Mouse (Mus musculus): ENCODE results near the gene Dhx57. TPM values are rescaled to one million over a fixed set of nuclear protein-coding genes. Genes with fewer than 3 reads are reported as not detected.
"Not testable (repeated sequence)": the region's sequence is repeated elsewhere in the genome, so short reads cannot be mapped to it uniquely, and the experiment has no call there.

Gene Dhx57
- polyA plus RNA-seq, 1 experiment from 2014 or later = 19.9 TPM

DNA sequence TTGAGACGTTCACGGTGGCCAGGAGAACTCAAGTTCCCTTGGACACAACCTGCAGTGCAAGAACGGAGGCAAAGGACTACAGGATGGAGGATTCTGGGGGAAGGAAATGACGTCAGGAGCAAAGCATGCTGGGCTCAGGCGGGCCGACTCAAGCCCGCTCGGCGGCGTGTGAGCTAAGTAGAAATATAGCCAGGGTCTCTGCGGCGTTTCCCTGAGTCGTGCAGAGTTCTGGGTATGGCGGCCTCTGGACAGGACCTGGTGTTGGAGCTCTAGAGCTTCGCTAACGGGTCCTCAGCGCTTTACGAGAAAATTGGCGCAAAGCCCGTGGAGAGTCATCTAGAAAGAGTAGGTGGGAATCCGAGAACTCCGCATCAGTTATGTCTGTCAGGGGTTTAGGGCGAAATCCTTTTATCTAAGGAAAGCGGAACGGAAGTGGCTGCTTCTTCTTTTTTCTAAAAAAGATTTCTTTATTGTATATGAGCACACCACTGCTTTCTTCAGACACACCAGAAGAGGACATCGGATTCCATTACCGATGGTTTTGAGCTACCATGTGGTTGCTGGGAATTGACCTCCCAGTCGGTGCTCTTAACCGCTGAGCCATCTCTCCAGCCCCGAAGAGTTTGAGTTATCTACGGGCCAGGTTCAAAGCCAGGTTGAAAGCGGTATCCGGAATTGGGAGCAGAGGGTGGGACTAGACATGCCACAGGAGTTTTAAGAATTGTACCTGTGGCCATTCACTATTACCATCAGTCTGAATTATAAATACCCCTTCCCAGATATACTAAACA is 65.8 kb downstream of the Dhx57 start, which contains the start of gene Gemin6:
Gene Gemin6, plus strand, starts transcription at position 116 of the 791 bp plus-strand sequence.
- WGBS = 1% methylated on average over 33 of the region's 33 CpGs
- Histone ChIP-seq H3K4me3 (ENCODE audit: low read depth, low read length) (peak within 1 kb of the TSS; percentile 63), H3K9ac (ENCODE audit: low read length) (peak within 1 kb of the TSS; percentile 74), H3K27me3 (ENCODE audit: control insufficient read depth, insufficient read depth, low read length) (no peaks in the 10 kb centered on the region), H3K36me3 (ENCODE audit: control insufficient read depth, insufficient read depth, low read length) (peaks cover 2% of the 10 kb centered on the region; the same call in 1 of the 2 replicates), H3K27ac (replicated peaks; ENCODE audit: low read depth, low read length) (peak within 1 kb of the TSS; percentile 65; the same call in 1 of the 2 replicates), H3K4me1 (ENCODE audit: control insufficient read depth, insufficient read depth, low read length) (no peaks in the 10 kb centered on the region), H3K4me2 (ENCODE audit: low read depth, severe bottlenecking) (peak within 1 kb of the TSS; percentile 68), H3K9me3 (ENCODE audit: control insufficient read depth, low read length) (no peaks in the 10 kb centered on the region)
- peak; percentile 89 for DNase-seq (ENCODE audit: low spot score)
- ATAC-seq (ENCODE audit: insufficient number of reproducible peaks, low FRiP score, low TSS enrichment, low read depth) = peak; percentile 95

DNA sequence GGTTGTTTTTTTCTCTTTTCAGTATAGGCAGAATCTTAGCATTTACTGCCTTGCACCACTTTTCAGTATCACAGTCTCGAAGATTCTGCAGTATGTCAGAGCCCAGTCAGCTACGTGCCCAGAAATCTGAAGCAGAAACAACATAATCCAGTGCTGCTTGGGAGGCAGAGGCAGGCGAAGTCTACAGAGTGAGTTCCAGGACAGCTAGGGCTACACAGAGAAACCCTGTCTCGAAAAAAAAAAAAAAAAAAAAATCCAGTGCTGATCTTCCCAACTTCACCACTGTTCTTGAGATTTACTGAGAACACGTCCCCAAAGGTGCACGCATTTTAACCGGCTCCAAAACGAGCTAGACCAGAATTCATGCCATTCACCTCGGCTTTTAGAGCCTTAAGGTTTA is 66.4 kb downstream of the Dhx57 start:
- Histone ChIP-seq H3K4me2 (ENCODE audit: low read depth, severe bottlenecking) (peak overlapping the region; percentile 68), H3K27me3 (ENCODE audit: control insufficient read depth, insufficient read depth, low read length) (no peaks in the 10 kb centered on the region), H3K36me3 (ENCODE audit: control insufficient read depth, insufficient read depth, low read length) (no peaks in the 10 kb centered on the region), H3K4me3 (ENCODE audit: low read depth, low read length) (peak overlapping the region; percentile 63), H3K9me3 (ENCODE audit: control insufficient read depth, low read length) (no peaks in the 10 kb centered on the region), H3K4me1 (ENCODE audit: control insufficient read depth, insufficient read depth, low read length) (no peaks in the 10 kb centered on the region), H3K27ac (replicated peaks; ENCODE audit: low read depth, low read length) (no peak overlapping the region), H3K9ac (ENCODE audit: low read length) (peak overlapping the region; percentile 74)
- DNase-seq (ENCODE audit: low spot score) (no peak), ATAC-seq (ENCODE audit: insufficient number of reproducible peaks, low FRiP score, low TSS enrichment, low read depth) (peak; percentile 52; the same call in 1 of the 2 replicates)
- WGBS = 16% methylated on average over 9 of the region's 9 CpGs

DNA sequence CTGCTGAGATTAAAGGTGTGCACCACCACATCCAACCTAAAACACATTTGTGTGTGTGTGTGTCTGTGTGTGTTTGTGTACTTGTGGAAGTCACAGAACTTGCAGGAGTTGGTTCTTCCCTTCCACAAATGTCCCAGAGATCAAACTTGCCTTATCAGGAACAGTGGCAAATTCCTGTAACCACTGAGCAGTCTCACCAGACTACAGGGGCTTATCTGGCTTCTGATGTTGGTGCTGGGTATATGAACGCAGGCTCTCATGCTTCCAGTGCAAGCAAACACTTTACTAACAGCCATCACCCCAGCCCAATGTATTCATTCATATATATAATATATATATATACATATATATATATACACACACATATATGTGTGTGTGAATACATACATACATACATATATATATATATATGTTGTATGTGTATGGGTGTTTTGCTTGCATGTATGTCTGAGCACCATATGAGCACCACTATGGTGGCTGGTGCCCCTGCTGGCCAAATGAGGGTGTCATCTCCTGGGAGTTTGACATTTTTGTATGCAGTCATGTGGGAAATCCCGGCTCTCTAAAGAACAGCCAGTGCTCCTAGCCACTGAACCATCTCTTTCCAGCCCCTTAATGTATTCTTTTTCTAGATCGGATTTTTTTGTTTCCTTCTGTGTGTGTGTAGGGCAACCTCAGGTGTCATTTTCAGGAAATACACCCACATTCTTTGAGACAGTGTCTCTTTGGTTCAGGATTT is 68.2 kb downstream of the Dhx57 start:
- Histone ChIP-seq H3K9ac (ENCODE audit: low read length) (no peak overlapping the region), H3K4me1 (ENCODE audit: control insufficient read depth, insufficient read depth, low read length) (no peaks in the 10 kb centered on the region), H3K27me3 (ENCODE audit: control insufficient read depth, insufficient read depth, low read length) (no peaks in the 10 kb centered on the region), H3K4me2 (ENCODE audit: low read depth, severe bottlenecking) (no peak overlapping the region), H3K4me3 (ENCODE audit: low read depth, low read length) (no peak overlapping the region), H3K36me3 (ENCODE audit: control insufficient read depth, insufficient read depth, low read length) (no peaks in the 10 kb centered on the region), H3K9me3 (ENCODE audit: control insufficient read depth, low read length) (no peaks in the 10 kb centered on the region), H3K27ac (replicated peaks; ENCODE audit: low read depth, low read length) (no peak overlapping the region)
- WGBS = 81% methylated on average over 3 of the region's 3 CpGs
- ATAC-seq (ENCODE audit: insufficient number of reproducible peaks, low FRiP score, low TSS enrichment, low read depth) (no peak), DNase-seq (ENCODE audit: low spot score) (no peak)

DNA sequence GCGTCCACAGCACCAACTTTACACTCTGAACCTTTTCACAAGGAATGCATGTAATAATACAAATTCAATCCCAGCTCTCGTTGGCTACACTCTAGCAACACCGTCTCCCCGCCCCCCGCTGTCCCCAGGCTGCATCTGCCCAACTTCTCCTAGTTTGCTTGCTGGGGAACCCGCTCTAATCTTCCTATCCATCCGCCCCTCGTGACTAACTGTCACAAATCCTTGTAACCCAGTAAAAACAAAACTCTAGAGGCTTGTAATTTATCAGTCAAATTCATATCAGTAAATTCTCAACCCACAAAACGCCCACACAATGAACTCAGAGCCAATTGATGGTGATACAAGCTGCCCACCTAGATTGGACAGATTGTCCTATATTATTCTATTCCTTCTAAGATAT is 69.1 kb downstream of the Dhx57 start:
- Histone ChIP-seq H3K9me3 (ENCODE audit: control insufficient read depth, low read length) (no peaks in the 10 kb centered on the region), H3K4me2 (ENCODE audit: low read depth, severe bottlenecking) (no peak overlapping the region), H3K36me3 (ENCODE audit: control insufficient read depth, insufficient read depth, low read length) (no peaks in the 10 kb centered on the region), H3K27ac (replicated peaks; ENCODE audit: low read depth, low read length) (no peak overlapping the region), H3K9ac (ENCODE audit: low read length) (no peak overlapping the region), H3K27me3 (ENCODE audit: control insufficient read depth, insufficient read depth, low read length) (no peaks in the 10 kb centered on the region), H3K4me3 (ENCODE audit: low read depth, low read length) (no peak overlapping the region), H3K4me1 (ENCODE audit: control insufficient read depth, insufficient read depth, low read length) (no peaks in the 10 kb centered on the region)
- DNase-seq (ENCODE audit: low spot score) (no peak), ATAC-seq (ENCODE audit: insufficient number of reproducible peaks, low FRiP score, low TSS enrichment, low read depth) (no peak)
- WGBS = 64% methylated on average over 9 of the region's 9 CpGs

DNA sequence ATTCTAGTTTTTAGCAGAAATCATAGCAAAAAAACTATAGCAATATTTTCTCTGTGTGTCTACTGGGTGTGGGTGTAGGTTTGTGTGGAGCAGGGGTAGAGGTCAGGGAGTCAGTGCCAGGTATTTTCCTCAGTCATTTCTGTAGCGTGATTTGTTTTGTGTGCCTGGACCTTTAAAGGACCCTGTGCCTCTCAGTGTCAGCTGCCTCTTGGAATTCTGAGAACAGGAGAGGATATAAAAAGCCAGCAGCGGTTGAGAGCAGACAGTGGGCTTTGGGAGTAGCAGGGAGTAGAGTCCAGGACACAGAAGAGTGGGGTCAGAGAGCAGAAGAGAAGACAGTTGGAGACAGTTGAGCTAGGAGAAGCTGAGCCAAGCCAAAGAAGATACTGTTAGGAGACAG is 70.1 kb downstream of the Dhx57 start:
- Histone ChIP-seq H3K9ac (ENCODE audit: low read length) (no peak overlapping the region), H3K9me3 (ENCODE audit: control insufficient read depth, low read length) (no peaks in the 10 kb centered on the region), H3K4me2 (ENCODE audit: low read depth, severe bottlenecking) (no peak overlapping the region), H3K36me3 (ENCODE audit: control insufficient read depth, insufficient read depth, low read length) (no peaks in the 10 kb centered on the region), H3K4me1 (ENCODE audit: control insufficient read depth, insufficient read depth, low read length) (no peaks in the 10 kb centered on the region), H3K27me3 (ENCODE audit: control insufficient read depth, insufficient read depth, low read length) (no peaks in the 10 kb centered on the region), H3K4me3 (ENCODE audit: low read depth, low read length) (no peak overlapping the region), H3K27ac (replicated peaks; ENCODE audit: low read depth, low read length) (no peak overlapping the region)
- WGBS = 76% methylated on average over 2 of the region's 2 CpGs
- ATAC-seq (ENCODE audit: insufficient number of reproducible peaks, low FRiP score, low TSS enrichment, low read depth) = no peak
- no peak for DNase-seq (ENCODE audit: low spot score)

DNA sequence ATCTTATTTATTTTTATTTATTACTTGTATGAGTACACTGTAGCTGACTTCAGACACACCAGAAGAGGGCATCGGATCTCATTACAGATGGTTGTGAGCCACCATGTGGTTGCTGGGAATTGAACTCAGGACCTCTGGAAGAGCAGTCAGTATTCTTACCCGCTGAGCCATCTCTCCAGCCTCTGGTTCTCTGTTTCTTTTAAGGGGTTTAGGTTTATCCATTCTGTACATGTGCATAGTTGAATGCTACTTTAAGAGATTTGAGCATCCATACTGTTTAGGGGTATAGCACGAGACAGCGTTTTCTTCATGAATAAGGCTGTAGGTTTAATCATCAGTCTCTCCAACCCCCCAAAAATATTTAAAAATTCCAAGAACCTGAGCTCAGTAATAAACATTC is 76.3 kb downstream of the Dhx57 start:
- H3K9me3 ChIP-seq (ENCODE audit: control insufficient read depth, low read length); DNase-seq (ENCODE audit: low spot score); ATAC-seq (ENCODE audit: insufficient number of reproducible peaks, low FRiP score, low TSS enrichment, low read depth); H3K4me3 ChIP-seq (ENCODE audit: low read depth, low read length); H3K4me1 ChIP-seq (ENCODE audit: control insufficient read depth, insufficient read depth, low read length); H3K4me2 ChIP-seq (ENCODE audit: low read depth, severe bottlenecking); H3K36me3 ChIP-seq (ENCODE audit: control insufficient read depth, insufficient read depth, low read length); H3K27me3 ChIP-seq (ENCODE audit: control insufficient read depth, insufficient read depth, low read length); H3K9ac ChIP-seq (ENCODE audit: low read length); H3K27ac ChIP-seq (replicated peaks; ENCODE audit: low read depth, low read length): not testable (repeated sequence)
- 90% methylated on average over 4 of the region's 4 CpGs for WGBS

DNA sequence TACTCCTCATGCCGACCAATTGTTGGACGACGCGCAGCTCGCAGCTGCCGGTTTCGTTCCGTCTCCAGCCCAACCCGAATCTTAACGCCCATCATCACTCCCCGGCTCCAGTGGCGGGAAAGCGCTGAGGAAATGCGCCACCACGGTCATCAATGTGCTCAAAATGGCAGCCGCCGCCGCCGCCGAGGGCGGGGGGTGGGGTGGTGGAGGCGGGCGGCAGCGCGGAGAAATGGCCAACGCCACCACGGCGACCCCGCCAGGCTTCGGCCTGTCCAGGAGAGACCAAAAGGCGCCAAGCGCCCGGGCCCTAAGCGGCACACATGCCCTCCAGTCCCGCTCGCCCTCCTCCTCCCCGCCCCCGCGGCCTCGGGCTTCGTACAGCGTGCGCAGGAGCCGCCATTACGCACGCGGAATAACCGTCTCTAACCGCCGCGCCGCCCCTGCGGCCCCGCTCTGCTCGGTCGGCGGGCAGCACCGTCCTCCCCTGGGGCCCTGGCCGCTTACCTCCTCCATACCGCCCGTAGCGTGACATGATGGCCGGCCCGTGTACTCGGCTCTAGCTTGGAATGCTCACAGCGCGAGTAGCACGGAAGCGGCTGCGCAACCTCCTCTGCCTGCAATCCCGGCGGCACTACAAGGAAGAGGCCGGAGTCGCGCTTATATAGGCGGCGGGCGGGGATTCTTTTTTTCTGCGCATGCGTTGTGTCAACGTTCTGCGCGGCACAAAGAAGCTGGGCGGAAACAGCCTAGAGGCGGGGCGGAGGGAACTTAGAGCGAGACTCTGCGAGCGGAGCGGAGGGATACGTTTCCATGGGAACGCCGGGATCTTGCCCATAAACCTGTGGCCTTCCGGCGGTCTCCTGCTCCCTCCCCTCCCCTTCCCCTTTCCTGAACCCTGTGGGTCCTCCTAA is 83.3 kb downstream of the Dhx57 start, which contains the start of the genes Srsf7 and Ttc39d:
Gene Srsf7, minus strand, starts transcription at position 637 of the 911 bp plus-strand sequence.
Gene Ttc39d, plus strand, starts transcription at position 790 of the 911 bp plus-strand sequence.
- Histone ChIP-seq H3K9me3 (ENCODE audit: control insufficient read depth, low read length) (no peaks in the 10 kb centered on the region), H3K4me2 (ENCODE audit: low read depth, severe bottlenecking) (peak within 1 kb of the TSS; percentile 64), H3K4me3 (ENCODE audit: low read depth, low read length) (peak within 1 kb of the TSS; percentile 87), H3K27ac (replicated peaks; ENCODE audit: low read depth, low read length) (peak within 1 kb of the TSS; percentile 96), H3K36me3 (ENCODE audit: control insufficient read depth, insufficient read depth, low read length) (peaks cover 13% of the 10 kb centered on the region), H3K9ac (ENCODE audit: low read length) (peak within 1 kb of the TSS; percentile 98), H3K27me3 (ENCODE audit: control insufficient read depth, insufficient read depth, low read length) (no peaks in the 10 kb centered on the region), H3K4me1 (ENCODE audit: control insufficient read depth, insufficient read depth, low read length) (0 out of 2 replicates have a peak, but pooled peaks cover 3% of the 10 kb centered on the region)
- WGBS = under 1% methylated on average over 94 of the region's 95 CpGs
- ATAC-seq (ENCODE audit: insufficient number of reproducible peaks, low FRiP score, low TSS enrichment, low read depth) (peak; percentile 94), DNase-seq (ENCODE audit: low spot score) (peak; percentile 100)

DNA sequence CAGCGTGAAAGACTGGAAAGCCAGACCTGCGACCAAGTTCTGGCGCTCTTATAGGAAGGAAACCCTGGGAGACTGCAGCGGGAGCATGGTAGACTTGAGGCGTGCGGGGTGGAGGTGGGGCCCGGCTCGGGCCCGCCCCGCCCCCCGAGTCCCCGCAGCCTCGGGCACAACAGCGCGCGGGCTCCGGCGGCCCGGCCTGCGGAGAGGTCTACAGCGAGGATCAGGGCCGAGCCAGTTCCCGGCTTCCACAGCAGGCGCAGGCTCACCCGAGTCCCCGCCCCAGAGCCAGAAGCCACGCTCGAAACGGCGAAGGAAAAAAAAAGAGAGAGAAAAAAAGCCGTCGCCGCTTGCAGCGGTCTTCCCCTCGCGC is 84.0 kb downstream of the Dhx57 start:
- Histone ChIP-seq H3K9ac (ENCODE audit: low read length) (peak overlapping the region; percentile 98), H3K27ac (replicated peaks; ENCODE audit: low read depth, low read length) (peak overlapping the region; percentile 96), H3K27me3 (ENCODE audit: control insufficient read depth, insufficient read depth, low read length) (no peaks in the 10 kb centered on the region), H3K4me3 (ENCODE audit: low read depth, low read length) (peak overlapping the region; percentile 87), H3K9me3 (ENCODE audit: control insufficient read depth, low read length) (no peaks in the 10 kb centered on the region), H3K4me2 (ENCODE audit: low read depth, severe bottlenecking) (peak overlapping the region; percentile 53), H3K36me3 (ENCODE audit: control insufficient read depth, insufficient read depth, low read length) (peaks cover 17% of the 10 kb centered on the region), H3K4me1 (ENCODE audit: control insufficient read depth, insufficient read depth, low read length) (0 out of 2 replicates have a peak, but pooled peaks cover 3% of the 10 kb centered on the region)
- DNase-seq (ENCODE audit: low spot score) (no peak), ATAC-seq (ENCODE audit: insufficient number of reproducible peaks, low FRiP score, low TSS enrichment, low read depth) (peak; percentile 61)
- WGBS = under 1% methylated on average over 32 of the region's 36 CpGs
